In genomic region chr4:148860636-148861035, GRCm38 (mm10) we compare ENCODE assay signal across 12 mouse cellular contexts. TPM values are rescaled to one million over a fixed set of nuclear protein-coding genes. Genes with fewer than 3 reads are reported as not detected.
DNase-seq lines count a peak whose midpoint lies in the region; ATAC-seq lines count a peak whose summit lies in the region.
"Had no signal": no experiment of that assay in that cellular context is flagged by ENCODE, and none has a peak within 500 bp of the region (broad histone marks: within the 10 kb centered on the region; RNA-seq: fewer than 3 reads in every experiment).

No protein-coding gene starts in this region.

- no peak for DNase-seq in kidney, postnatal 36 days
- DNase-seq in embryonic facial prominence, embryonic 11.5 days (ENCODE audit: low spot score): no peak
- DNase-seq in B cell, adult 2 months: no peak
- no peak for DNase-seq in left cerebral cortex, adult 18-20 months (ENCODE audit: low spot score in 2 of 2)
- DNase-seq in yolk sac, embryonic 10.5 days (ENCODE audit: low spot score): no peak
- DNase-seq: cerebellum, adult 2 months; heart, postnatal 4 days; left cerebral cortex, postnatal 4 days; thymus, postnatal 36 days had no signal

- H3K4me3 ChIP-seq in kidney, embryonic 15.5 days (replicated peaks): peak overlapping the region; percentile 34; the same call in 1 of the 2 replicates
- H3K4me3 ChIP-seq in embryonic facial prominence, embryonic 11.5 days (ENCODE audit: low read depth, low read length): no peak overlapping the region; the same call in 1 of the 2 replicates
- H3K4me3 ChIP-seq in hindbrain, embryonic 12.5 days: peak overlapping the region; percentile 24; the same call in 1 of the 2 replicates
- peak overlapping the region; percentile 31; the same call in 1 of the 2 replicates for H3K4me3 ChIP-seq in midbrain, embryonic 12.5 days

- ATAC-seq in kidney, embryonic 15.5 days (replicated peaks; ENCODE audit: low FRiP score): no peak
- no peak for ATAC-seq in embryonic facial prominence, embryonic 11.5 days (replicated peaks; ENCODE audit: insufficient number of reproducible peaks, low FRiP score, low TSS enrichment, low read depth)
- no peak for ATAC-seq in hindbrain, embryonic 12.5 days (ENCODE audit: low FRiP score)
- no peak for ATAC-seq in midbrain, embryonic 12.5 days (ENCODE audit: low FRiP score, low read depth)

- H3K4me1 ChIP-seq in kidney, embryonic 15.5 days: peaks cover 29% of the 10 kb centered on the region
- H3K4me1 ChIP-seq in embryonic facial prominence, embryonic 11.5 days (ENCODE audit: control insufficient read depth, insufficient read depth, low read length): peaks cover 4% of the 10 kb centered on the region; the same call in 1 of the 2 replicates
- peaks cover 57% of the 10 kb centered on the region for H3K4me1 ChIP-seq in hindbrain, embryonic 12.5 days
- H3K4me1 ChIP-seq in midbrain, embryonic 12.5 days: peaks cover 55% of the 10 kb centered on the region

- peak overlapping the region; percentile 60 for H3K4me2 ChIP-seq in kidney, embryonic 15.5 days
- peak overlapping the region; percentile 54 for H3K4me2 ChIP-seq in embryonic facial prominence, embryonic 11.5 days (ENCODE audit: low read depth, low read length)
- peak overlapping the region; percentile 54 for H3K4me2 ChIP-seq in hindbrain, embryonic 12.5 days (replicated peaks)
- H3K4me2 ChIP-seq in midbrain, embryonic 12.5 days (replicated peaks): peak overlapping the region; percentile 57

- no peak overlapping the region for H3K27ac ChIP-seq in kidney, embryonic 15.5 days
- no peak overlapping the region for H3K27ac ChIP-seq in embryonic facial prominence, embryonic 11.5 days (replicated peaks; ENCODE audit: low read depth, low read length)
- peak overlapping the region; percentile 79 for H3K27ac ChIP-seq in hindbrain, embryonic 12.5 days
- peak overlapping the region; percentile 81 for H3K27ac ChIP-seq in midbrain, embryonic 12.5 days (replicated peaks)

- H3K27me3 ChIP-seq in kidney, embryonic 15.5 days: peaks cover 39% of the 10 kb centered on the region
- H3K27me3 ChIP-seq in embryonic facial prominence, embryonic 11.5 days (ENCODE audit: control insufficient read depth, insufficient read depth, low read length): peaks cover 46% of the 10 kb centered on the region
- peaks cover 78% of the 10 kb centered on the region for H3K27me3 ChIP-seq in hindbrain, embryonic 12.5 days
- peaks cover 86% of the 10 kb centered on the region for H3K27me3 ChIP-seq in midbrain, embryonic 12.5 days

- WGBS in kidney, embryonic 15.5 days: 53% methylated on average over 7 of the region's 7 CpGs
- 28% methylated on average over 7 of the region's 7 CpGs for WGBS in embryonic facial prominence, embryonic 11.5 days
- 26% methylated on average over 7 of the region's 7 CpGs for WGBS in hindbrain, embryonic 12.5 days
- 16% methylated on average over 7 of the region's 7 CpGs for WGBS in midbrain, embryonic 12.5 days

- H3K9ac ChIP-seq in kidney, embryonic 15.5 days: no peak overlapping the region
- H3K9ac ChIP-seq in embryonic facial prominence, embryonic 11.5 days (replicated peaks; ENCODE audit: low read length): no peak overlapping the region
- H3K9ac ChIP-seq in hindbrain, embryonic 12.5 days: no peak overlapping the region
- peak overlapping the region; percentile 34; the same call in 1 of the 2 replicates for H3K9ac ChIP-seq in midbrain, embryonic 12.5 days (replicated peaks)

- H3K9me3 ChIP-seq in kidney, embryonic 15.5 days (replicated peaks): no peaks in the 10 kb centered on the region
- no peaks in the 10 kb centered on the region for H3K9me3 ChIP-seq in embryonic facial prominence, embryonic 11.5 days (replicated peaks; ENCODE audit: control insufficient read depth, low read length)
- no peaks in the 10 kb centered on the region for H3K9me3 ChIP-seq in hindbrain, embryonic 12.5 days (replicated peaks)
- no peaks in the 10 kb centered on the region for H3K9me3 ChIP-seq in midbrain, embryonic 12.5 days

- no peaks in the 10 kb centered on the region for H3K36me3 ChIP-seq in kidney, embryonic 15.5 days
- H3K36me3 ChIP-seq in embryonic facial prominence, embryonic 11.5 days (replicated peaks; ENCODE audit: control insufficient read depth, insufficient read depth, low read depth, low read length): no peaks in the 10 kb centered on the region
- H3K36me3 ChIP-seq in hindbrain, embryonic 12.5 days: no peaks in the 10 kb centered on the region
- no peaks in the 10 kb centered on the region for H3K36me3 ChIP-seq in midbrain, embryonic 12.5 days

RNA-seq across cellular contexts. Expression of gene Casz1, which starts 56.4 kb away (rescaled TPM):
- polyA plus RNA-seq in kidney, embryonic 15.5 days (2015; fragmentation: Nextera tagmentation; extraction: Ambion mirVana): 7.1 and 7.3 TPM in 2 replicates
- 1.1 and 2.9 TPM in 2 replicates for polyA plus RNA-seq in embryonic facial prominence, embryonic 11.5 days (2014; fragmentation: Nextera tagmentation; extraction: Ambion mirVana)
- polyA plus RNA-seq in hindbrain, embryonic 12.5 days (2016; fragmentation: Nextera tagmentation; extraction: Ambion mirVana): 7.1 and 8.9 TPM in 2 replicates
- 3.3 and 4.1 TPM in 2 replicates for polyA plus RNA-seq in midbrain, embryonic 12.5 days (2016; fragmentation: Nextera tagmentation; extraction: Ambion mirVana)
- 1 to 10 TPM; 1.2 to 1.4 TPM for total RNA-seq in left cerebral cortex, adult 18-20 months (2021)

Comparison
In these comparisons a context has a peak if more than half of its experiments do, and no peak if none do; other contexts are left out.
1. H3K27ac ChIP-seq: peak in hindbrain, embryonic 12.5 days (single experiment) and midbrain, embryonic 12.5 days (single experiment); none in kidney, embryonic 15.5 days (single experiment) and embryonic facial prominence, embryonic 11.5 days (single experiment).
2. Peak in every context shown above with its lines, with median percentiles within 50 percentile points of each other: H3K4me2 ChIP-seq.